Mouse (Mus musculus): ENCODE results near the gene Meis2. TPM values are rescaled to one million over a fixed set of nuclear protein-coding genes. Genes with fewer than 3 reads are reported as not detected.

The Meis2 gene
- polyA plus RNA-seq, 1 experiment from 2014 or later, result 62.7 TPM

DNA sequence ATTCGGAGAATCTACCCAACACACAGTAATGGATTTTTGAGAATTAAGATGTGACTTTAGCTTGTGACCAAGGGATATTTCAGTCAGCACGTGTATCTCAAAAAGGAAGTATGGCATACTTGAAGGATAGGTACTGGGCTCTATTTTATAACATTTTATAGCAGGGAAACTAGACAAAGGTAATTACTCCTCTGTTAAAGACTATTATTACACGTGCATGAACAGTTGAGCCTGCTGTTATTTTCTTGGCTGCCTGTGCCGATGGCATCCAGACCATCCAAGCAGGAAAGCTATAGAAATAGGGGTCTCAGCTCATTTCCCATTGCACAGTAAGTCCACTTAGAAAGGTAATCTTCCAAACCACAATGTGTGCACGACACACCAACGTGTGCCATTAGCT lies 251.9 kb downstream of the Meis2 start:
- 70% methylated on average over 6 of the region's 6 CpGs for WGBS
- Histone ChIP-seq H3K27ac (no peak overlapping the region; the same call in 1 of the 2 replicates), H3K9me3 (no peaks in the 10 kb centered on the region), H3K27me3 (ENCODE audit: insufficient read depth, poor library complexity, severe bottlenecking) (no peaks in the 10 kb centered on the region), H3K36me3 (no peaks in the 10 kb centered on the region), H3K4me1 (peaks cover 11% of the 10 kb centered on the region; the same call in 1 of the 2 replicates), H3K4me3 (no peak overlapping the region)
- no peak for DNase-seq (ENCODE audit: low spot score)

DNA sequence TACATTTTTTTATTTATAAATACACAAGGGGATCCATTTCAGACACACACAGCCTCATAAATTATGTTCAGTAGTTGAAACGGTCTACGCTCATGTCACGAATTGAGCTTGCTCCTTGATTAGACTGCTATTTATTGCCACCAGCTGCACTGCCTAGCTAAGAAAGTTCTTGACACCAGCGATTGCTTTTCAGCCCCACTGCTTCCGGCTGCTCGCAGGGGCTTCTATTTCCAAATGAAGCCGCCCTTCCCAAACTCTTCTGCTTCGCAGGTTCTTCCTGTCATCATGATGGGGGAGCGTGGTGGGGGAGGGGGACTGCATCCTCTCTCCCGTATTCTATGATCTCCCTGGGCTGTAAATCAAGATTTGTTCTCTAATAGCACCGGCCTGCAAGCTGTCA lies 252.3 kb downstream of the Meis2 start:
- Histone ChIP-seq H3K9me3 (no peaks in the 10 kb centered on the region), H3K36me3 (no peaks in the 10 kb centered on the region), H3K4me1 (peaks cover 12% of the 10 kb centered on the region; the same call in 1 of the 2 replicates), H3K27me3 (ENCODE audit: insufficient read depth, poor library complexity, severe bottlenecking) (no peaks in the 10 kb centered on the region), H3K27ac (no peak overlapping the region; the same call in 1 of the 2 replicates), H3K4me3 (no peak overlapping the region)
- WGBS, result 28% methylated on average over 11 of the region's 11 CpGs
- DNase-seq (ENCODE audit: low spot score), result no peak
